Comparison of ENCODE assay signal across 8 mouse cellular contexts in the genomic region with DNA sequence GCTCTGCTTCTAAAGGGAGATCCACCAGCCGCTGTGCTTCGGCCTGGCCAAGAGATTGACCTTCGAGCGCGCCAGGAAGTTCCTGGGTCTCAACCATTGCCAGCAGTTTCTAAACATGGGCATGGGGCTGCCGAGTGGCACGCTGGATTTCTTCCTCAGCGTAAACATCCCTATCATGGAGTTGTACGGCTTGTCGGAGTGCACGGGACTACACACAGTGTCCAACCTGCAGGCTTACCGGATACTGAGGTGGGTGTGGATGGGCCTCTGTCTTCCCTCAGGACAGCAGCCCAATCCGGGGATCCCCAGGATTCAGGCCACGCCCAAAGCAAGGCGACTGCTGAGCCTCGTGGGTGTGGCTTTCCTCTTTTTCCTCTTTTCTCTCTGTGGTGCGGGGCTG. TPM values are rescaled to one million over a fixed set of nuclear protein-coding genes. Genes with fewer than 3 reads are reported as not detected.
A peak's percentile ranks its signal among the peaks of the same experiment; 100 is the strongest.
DNase-seq lines count a peak whose midpoint lies in the region; ATAC-seq lines count a peak whose summit lies in the region.

No protein-coding gene starts in this region.

- no peaks in the 10 kb centered on the region for H3K9me3 ChIP-seq in neural tube, embryonic 12.5 days
- H3K9me3 ChIP-seq in embryonic facial prominence, embryonic 15.5 days (replicated peaks) = no peaks in the 10 kb centered on the region
- H3K9me3 ChIP-seq in stomach, embryonic 15.5 days = no peaks in the 10 kb centered on the region

- no peak for ATAC-seq in neural tube, embryonic 12.5 days (ENCODE audit: low FRiP score, low read depth)
- ATAC-seq in embryonic facial prominence, embryonic 15.5 days (ENCODE audit: insufficient number of reproducible peaks, low FRiP score, low TSS enrichment, low read depth) = no peak
- 0 out of 2 replicates have a peak, but pooled peaks have one; percentile 36 for ATAC-seq in stomach, embryonic 15.5 days (ENCODE audit: insufficient read depth, low FRiP score, low read depth)

- H3K4me3 ChIP-seq in neural tube, embryonic 12.5 days = no peak overlapping the region
- H3K4me3 ChIP-seq in embryonic facial prominence, embryonic 15.5 days (replicated peaks) = 0 out of 2 replicates have a peak overlapping the region, but pooled peaks have one; percentile 1
- peak overlapping the region; percentile 17; the same call in 1 of the 2 replicates for H3K4me3 ChIP-seq in stomach, embryonic 15.5 days (replicated peaks)

- DNase-seq in neural tube, embryonic 10.5 days (ENCODE audit: extremely low spot score, low spot score) = no peak
- DNase-seq in liver = peak; percentile 40
- no peak for DNase-seq in spleen, adult 12 weeks (ENCODE audit: low spot score)
- no peak for DNase-seq in cerebellum, postnatal 25 days
- DNase-seq in urinary bladder, postnatal 10 days (ENCODE audit: low spot score) = no peak

- H3K36me3 ChIP-seq in neural tube, embryonic 12.5 days = peaks cover 8% of the 10 kb centered on the region
- no peaks in the 10 kb centered on the region for H3K36me3 ChIP-seq in embryonic facial prominence, embryonic 15.5 days
- no peaks in the 10 kb centered on the region for H3K36me3 ChIP-seq in stomach, embryonic 15.5 days

- WGBS in neural tube, embryonic 12.5 days = 48% methylated on average over 17 of the region's 17 CpGs
- 54% methylated on average over 17 of the region's 17 CpGs for WGBS in embryonic facial prominence, embryonic 15.5 days
- 29% methylated on average over 17 of the region's 17 CpGs for WGBS in stomach, embryonic 15.5 days

- peak overlapping the region; percentile 20; the same call in 1 of the 2 replicates for H3K4me2 ChIP-seq in neural tube, embryonic 12.5 days (replicated peaks)
- peak overlapping the region; percentile 21 for H3K4me2 ChIP-seq in embryonic facial prominence, embryonic 15.5 days (replicated peaks)
- peak overlapping the region; percentile 39 for H3K4me2 ChIP-seq in stomach, embryonic 15.5 days

- H3K27me3 ChIP-seq in neural tube, embryonic 12.5 days (replicated peaks) = no peaks in the 10 kb centered on the region
- H3K27me3 ChIP-seq in embryonic facial prominence, embryonic 15.5 days = no peaks in the 10 kb centered on the region
- H3K27me3 ChIP-seq in stomach, embryonic 15.5 days (replicated peaks) = no peaks in the 10 kb centered on the region

- no peaks in the 10 kb centered on the region for H3K4me1 ChIP-seq in neural tube, embryonic 12.5 days
- H3K4me1 ChIP-seq in embryonic facial prominence, embryonic 15.5 days = no peaks in the 10 kb centered on the region
- peaks cover 3% of the 10 kb centered on the region; the same call in 1 of the 2 replicates for H3K4me1 ChIP-seq in stomach, embryonic 15.5 days

- H3K9ac ChIP-seq in neural tube, embryonic 12.5 days = no peak overlapping the region
- H3K9ac ChIP-seq in embryonic facial prominence, embryonic 15.5 days = no peak overlapping the region
- H3K9ac ChIP-seq in stomach, embryonic 15.5 days = no peak overlapping the region

- H3K27ac ChIP-seq in neural tube, embryonic 12.5 days = no peak overlapping the region
- H3K27ac ChIP-seq in embryonic facial prominence, embryonic 15.5 days (replicated peaks) = no peak overlapping the region
- no peak overlapping the region for H3K27ac ChIP-seq in stomach, embryonic 15.5 days

RNA-seq across cellular contexts. Expression of a gene that starts 8.3 kb away (rescaled TPM):
- 0.16 and 0.42 TPM in 2 replicates for polyA plus RNA-seq in neural tube, embryonic 12.5 days (2016; fragmentation: Nextera tagmentation; extraction: Ambion mirVana)
- 0.27 and 0.29 TPM in 2 replicates for polyA plus RNA-seq in embryonic facial prominence, embryonic 15.5 days (2015; fragmentation: Nextera tagmentation; extraction: Ambion mirVana)
- 0.31 and 0.63 TPM in 2 replicates for polyA plus RNA-seq in stomach, embryonic 15.5 days (2015; fragmentation: Nextera tagmentation; extraction: Ambion mirVana)

RNA-seq across cellular contexts. Expression of a gene that starts 9.4 kb away (rescaled TPM):
- not detected in 2 replicates for polyA plus RNA-seq in neural tube, embryonic 12.5 days (2016; fragmentation: Nextera tagmentation; extraction: Ambion mirVana)
- 0.16 TPM in 1 of 2 replicates, not detected in the other for polyA plus RNA-seq in embryonic facial prominence, embryonic 15.5 days (2015; fragmentation: Nextera tagmentation; extraction: Ambion mirVana)
- polyA plus RNA-seq in stomach, embryonic 15.5 days (2015; fragmentation: Nextera tagmentation; extraction: Ambion mirVana) = not detected in 2 replicates

RNA-seq across cellular contexts. Expression of a gene that starts 51.6 kb away (rescaled TPM):
- 86.1 and 89.8 TPM in 2 replicates for polyA plus RNA-seq in neural tube, embryonic 12.5 days (2016; fragmentation: Nextera tagmentation; extraction: Ambion mirVana)
- 53.9 and 56.9 TPM in 2 replicates for polyA plus RNA-seq in embryonic facial prominence, embryonic 15.5 days (2015; fragmentation: Nextera tagmentation; extraction: Ambion mirVana)
- polyA plus RNA-seq in stomach, embryonic 15.5 days (2015; fragmentation: Nextera tagmentation; extraction: Ambion mirVana) = 39.8 and 43.7 TPM in 2 replicates

RNA-seq across cellular contexts. Expression of a gene that starts 52.8 kb away (rescaled TPM):
- 4.9 and 6.0 TPM in 2 replicates for polyA plus RNA-seq in neural tube, embryonic 12.5 days (2016; fragmentation: Nextera tagmentation; extraction: Ambion mirVana)
- 7.5 and 9.9 TPM in 2 replicates for polyA plus RNA-seq in embryonic facial prominence, embryonic 15.5 days (2015; fragmentation: Nextera tagmentation; extraction: Ambion mirVana)
- 6.1 and 6.6 TPM in 2 replicates for polyA plus RNA-seq in stomach, embryonic 15.5 days (2015; fragmentation: Nextera tagmentation; extraction: Ambion mirVana)
